Comparison of ENCODE assay signal across 18 mouse cellular contexts in the genomic region with DNA sequence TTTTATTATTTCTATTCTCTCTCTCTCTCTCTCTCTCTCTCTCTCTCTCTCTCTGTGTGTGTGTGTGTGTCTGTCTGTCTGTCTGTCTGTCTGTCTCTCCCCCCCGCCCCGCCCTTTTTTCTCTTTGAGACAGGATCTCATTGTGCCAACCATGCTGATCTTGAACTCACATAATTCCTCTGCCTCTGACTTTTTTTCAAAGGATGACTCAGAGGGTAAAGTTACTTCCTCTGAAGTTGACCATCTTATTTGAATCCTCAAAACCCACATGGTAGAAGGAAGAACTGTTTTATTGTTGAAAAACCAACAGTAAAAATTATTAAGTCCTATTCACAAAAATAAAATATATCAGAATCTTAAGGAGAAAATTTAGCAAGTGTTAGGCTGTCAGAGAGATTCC. TPM values are rescaled to one million over a fixed set of nuclear protein-coding genes. Genes with fewer than 3 reads are reported as not detected.
"Had no signal": no experiment of that assay in that cellular context is flagged by ENCODE, and none has a peak within 500 bp of the region (broad histone marks: within the 10 kb centered on the region; RNA-seq: fewer than 3 reads in every experiment).

No protein-coding gene starts in this region.

- H3K36me3 ChIP-seq: neural tube, embryonic 15.5 days had no signal

- H3K27ac ChIP-seq: neural tube, embryonic 13.5 days; neural tube, embryonic 15.5 days; stomach, embryonic 15.5 days; stomach, postnatal 0 days had no signal

- H3K4me2 ChIP-seq: neural tube, embryonic 13.5 days; neural tube, embryonic 15.5 days; stomach, embryonic 15.5 days had no signal

- H3K4me1 ChIP-seq: neural tube, embryonic 13.5 days; neural tube, embryonic 15.5 days; stomach, embryonic 15.5 days had no signal

- H3K4me3 ChIP-seq: neural tube, embryonic 13.5 days; neural tube, embryonic 15.5 days; stomach, embryonic 15.5 days had no signal

- H3K9ac ChIP-seq: neural tube, embryonic 13.5 days; neural tube, embryonic 15.5 days; stomach, embryonic 15.5 days had no signal

- DNase-seq: retina, postnatal 1 day; right cerebral cortex, adult 18-20 months; right cerebral cortex, postnatal 14 days; right cerebral cortex, postnatal 25 days; right cerebral cortex, postnatal 4 days; spleen, adult 18-20 months; thymus, adult 18-20 months; thymus, adult 2 months; thymus, postnatal 14 days; thymus, postnatal 25 days; thymus, postnatal 36 days; thymus, postnatal 4 days had no signal

- H3K27me3 ChIP-seq: neural tube, embryonic 13.5 days; neural tube, embryonic 15.5 days; stomach, embryonic 15.5 days had no signal

- H3K9me3 ChIP-seq: neural tube, embryonic 13.5 days; neural tube, embryonic 15.5 days; stomach, embryonic 15.5 days had no signal

RNA-seq across cellular contexts. Expression of gene Tgm4, which starts 29.8 kb away (rescaled TPM):
- total RNA-seq: neutrophil, adult 5-6 weeks had no signal
- polyA plus RNA-seq: small intestine, adult 2 months had no signal
